Mouse (Mus musculus) bone marrow, adult 2 months (tissue): Measurements from ENCODE around the gene Mest. TPM values are rescaled to one million over a fixed set of nuclear protein-coding genes. Genes with fewer than 3 reads are reported as not detected.

ENCODE experiments used
- H3K27ac ChIP-seq: fragments of 200-500 bp; 2 replicates; pipeline ENCODE4 v1.5.1; 2012; ENCODE audit warnings: low read depth, mild to moderate bottlenecking, control low read depth, inconsistent platforms, low read length; ENCODE audit not compliant: control insufficient read depth, poor library complexity, insufficient read depth
- H3K4me1 ChIP-seq: fragments of 200-500 bp; 2 replicates; pipeline ENCODE4 v1.6.1; 2011; ENCODE audit warnings: low read length; ENCODE audit not compliant: control insufficient read depth, insufficient read depth
- H3K4me3 ChIP-seq: fragments of 200-500 bp; replicated peaks from 2 replicates; pipeline ENCODE3; 2011; ENCODE audit warnings: mild to moderate bottlenecking, low read depth, low read length, control low read depth; ENCODE audit not compliant: control insufficient read depth
- CTCF ChIP-seq: fragments of 200-500 bp; IDR thresholded peaks from 2 replicates; pipeline ENCODE4 v1.5.1; 2011; ENCODE audit warnings: low read length, control low read depth; ENCODE audit not compliant: control insufficient read depth, insufficient read depth
- POLR2A ChIP-seq: fragments of 200-500 bp; IDR thresholded peaks from 2 replicates; pipeline ENCODE4 v1.6.1; 2011; ENCODE audit warnings: low read depth, mild to moderate bottlenecking, control low read depth, low read length, borderline replicate concordance; ENCODE audit not compliant: control insufficient read depth
- WGBS: fragments of 180-500 bp; shearing (Covaris S2); methylation state at CpG from one replicate; pipeline ENCODE4 v1.1.7; 2018; 5-methylcytosine and 5-hydroxymethylcytosine counted together
- polyA plus RNA-seq: library from polyadenylated mRNA; stranded (reverse); fragments of >200 nt; gene quantifications from 2 replicates; pipeline ENCODE4 v1.2.4, GENCODE M21; 2011; ENCODE audit warnings: low replicate concordance; ENCODE audit not compliant: missing spikeins, insufficient read depth, insufficient read length

Mest gene
- polyA plus RNA-seq, 1 experiment: 8.2 TPM

DNA sequence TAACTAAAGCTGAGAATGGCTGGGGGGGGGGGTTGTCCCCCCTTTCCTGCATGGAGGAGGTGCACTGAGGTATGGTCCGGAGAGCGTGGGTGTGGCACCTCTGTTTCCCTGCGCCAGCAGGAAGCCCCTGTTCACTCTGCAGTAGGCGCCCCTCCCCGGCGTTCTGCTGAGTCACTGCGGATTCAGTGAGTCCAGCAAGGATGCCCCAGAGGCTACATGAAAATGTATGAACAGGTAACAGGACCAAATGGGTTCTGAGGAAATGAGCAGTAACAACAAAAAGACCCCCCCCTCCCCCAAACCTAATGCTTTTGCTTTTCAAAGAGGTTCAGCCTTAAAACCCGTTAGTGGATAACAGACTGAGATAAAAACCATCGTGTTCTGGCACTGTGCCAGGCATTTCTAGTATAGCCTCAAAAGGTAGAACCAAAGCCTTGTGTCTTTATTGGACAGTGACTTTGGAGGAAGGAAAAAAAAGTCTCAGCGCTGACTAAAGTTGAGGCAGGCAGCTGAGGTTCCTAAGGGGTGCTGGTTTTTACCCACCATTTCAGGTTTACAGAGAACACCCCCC is 15.9 kb downstream of the Mest start:
- no peak overlapping the region for H3K27ac ChIP-seq
- 48% methylated on average over 10 of the region's 10 CpGs for WGBS
- H3K4me3 ChIP-seq: no peak overlapping the region
- H3K4me1 ChIP-seq: no peaks in the 10 kb centered on the region
- TF ChIP-seq POLR2A (no peak), CTCF (no peak)

DNA sequence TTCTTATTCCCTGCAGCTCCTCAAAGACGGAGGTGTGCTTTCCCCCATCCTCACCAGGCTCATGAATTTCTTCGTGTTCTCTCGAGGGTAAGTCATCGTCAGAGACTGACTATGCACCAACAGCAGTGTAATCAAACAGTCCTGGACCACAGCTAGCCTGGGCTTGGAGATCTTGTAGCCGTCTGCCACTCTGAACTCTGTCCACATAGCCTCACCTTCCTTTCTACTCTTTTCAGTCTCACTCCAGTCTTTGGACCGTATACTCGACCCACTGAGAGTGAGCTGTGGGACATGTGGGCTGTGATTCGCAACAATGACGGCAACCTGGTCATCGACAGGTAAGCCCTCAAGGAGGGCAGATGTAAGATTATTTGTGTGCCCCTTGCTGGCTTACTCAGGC is 21.5 kb downstream of the Mest start:
- Histone ChIP-seq H3K4me3 (no peak overlapping the region), H3K27ac (no peak overlapping the region), H3K4me1 (no peaks in the 10 kb centered on the region)
- 89% methylated on average over 10 of the region's 10 CpGs for WGBS
- TF ChIP-seq CTCF (no peak), POLR2A (no peak)

DNA sequence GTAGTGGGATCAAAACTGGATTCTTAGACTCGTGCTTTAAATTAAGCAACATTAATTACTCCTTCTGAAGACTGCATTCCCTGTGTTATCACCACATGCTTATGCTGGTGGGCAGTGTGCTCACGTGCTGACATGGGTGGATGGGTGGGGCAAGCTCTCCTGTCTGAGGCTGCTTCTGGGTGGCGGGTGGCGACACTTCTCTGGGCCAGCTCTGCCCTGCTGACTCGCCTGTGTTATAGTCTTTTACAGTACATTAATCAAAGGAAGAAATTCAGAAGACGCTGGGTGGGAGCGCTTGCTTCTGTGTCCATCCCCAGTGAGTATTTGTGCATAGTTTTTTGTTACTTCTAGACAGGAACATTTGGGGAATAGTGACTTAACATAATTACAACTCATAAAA is 22.2 kb downstream of the Mest start:
- Histone ChIP-seq H3K27ac (no peak overlapping the region), H3K4me3 (no peak overlapping the region), H3K4me1 (no peaks in the 10 kb centered on the region)
- WGBS: 79% methylated on average over 7 of the region's 7 CpGs
- TF ChIP-seq POLR2A (no peak), CTCF (no peak)

DNA sequence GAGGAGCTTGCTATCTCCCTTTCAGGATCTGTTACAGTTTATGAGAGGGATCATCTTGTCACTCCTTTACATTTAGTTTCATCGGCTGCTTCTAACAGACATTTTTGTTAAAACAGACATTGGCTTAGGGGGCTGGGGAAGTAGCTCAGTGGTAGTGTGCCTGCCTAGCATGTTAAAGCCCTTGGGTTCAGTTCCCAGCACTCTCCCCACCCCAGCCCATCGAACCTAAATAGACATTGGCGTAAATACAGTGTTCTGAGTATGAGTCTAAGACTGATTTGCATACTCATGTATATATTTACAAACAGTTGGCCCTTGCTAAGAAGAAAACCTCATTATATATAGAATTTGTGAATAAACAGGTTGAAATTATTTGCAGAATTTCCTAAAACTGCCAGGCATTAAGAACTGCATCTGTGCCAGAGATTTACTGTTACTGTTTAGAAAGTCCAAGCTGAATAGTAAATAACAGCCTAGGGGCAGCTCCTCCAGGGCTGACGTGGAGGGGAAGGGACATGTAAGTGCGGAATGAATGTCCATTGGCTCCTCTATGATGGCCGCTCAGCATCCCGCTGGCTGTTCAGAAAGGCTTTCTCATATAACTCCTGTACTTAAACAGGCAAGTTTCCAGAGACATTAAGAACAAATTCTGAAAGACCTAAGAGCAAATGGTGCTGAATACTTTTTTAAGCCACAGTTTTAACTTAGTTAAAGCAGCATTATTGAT is 24.4 kb downstream of the Mest start:
- H3K4me1 ChIP-seq: no peaks in the 10 kb centered on the region
- H3K27ac ChIP-seq: no peak overlapping the region
- no peak overlapping the region for H3K4me3 ChIP-seq
- TF ChIP-seq CTCF (no peak), POLR2A (no peak)
- 85% methylated on average over 7 of the region's 7 CpGs for WGBS

DNA sequence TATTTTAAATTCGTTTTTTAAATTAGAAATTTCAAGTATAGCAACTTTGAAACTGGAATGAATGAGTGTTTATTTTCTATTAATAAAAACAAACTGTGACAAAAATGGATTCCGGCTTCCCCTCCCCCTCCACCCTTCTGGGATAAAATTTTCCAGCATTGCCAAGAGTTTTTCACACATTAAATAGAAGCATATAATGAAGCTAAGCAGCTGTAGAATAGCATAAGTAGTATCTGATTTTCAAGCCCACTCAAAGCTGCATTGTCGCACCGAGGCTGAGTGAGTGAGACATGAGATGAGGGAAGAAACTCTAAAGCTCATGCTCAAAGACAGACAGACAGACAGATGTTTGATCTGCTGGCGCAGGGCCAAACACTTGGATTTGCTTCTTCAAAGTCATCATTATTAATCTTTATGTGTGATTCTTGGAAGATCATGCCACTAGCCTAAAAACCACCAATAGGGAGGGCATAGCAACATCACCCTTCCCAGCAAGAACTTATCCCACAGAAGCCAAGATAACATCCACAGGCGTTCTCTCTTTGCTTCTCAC is 25.1 kb downstream of the Mest start:
- no peak for TF ChIP-seq CTCF
- no peak for TF ChIP-seq POLR2A
- Histone ChIP-seq H3K27ac (no peak overlapping the region), H3K4me3 (no peak overlapping the region), H3K4me1 (no peaks in the 10 kb centered on the region)
- 87% methylated on average over 6 of the region's 6 CpGs for WGBS

DNA sequence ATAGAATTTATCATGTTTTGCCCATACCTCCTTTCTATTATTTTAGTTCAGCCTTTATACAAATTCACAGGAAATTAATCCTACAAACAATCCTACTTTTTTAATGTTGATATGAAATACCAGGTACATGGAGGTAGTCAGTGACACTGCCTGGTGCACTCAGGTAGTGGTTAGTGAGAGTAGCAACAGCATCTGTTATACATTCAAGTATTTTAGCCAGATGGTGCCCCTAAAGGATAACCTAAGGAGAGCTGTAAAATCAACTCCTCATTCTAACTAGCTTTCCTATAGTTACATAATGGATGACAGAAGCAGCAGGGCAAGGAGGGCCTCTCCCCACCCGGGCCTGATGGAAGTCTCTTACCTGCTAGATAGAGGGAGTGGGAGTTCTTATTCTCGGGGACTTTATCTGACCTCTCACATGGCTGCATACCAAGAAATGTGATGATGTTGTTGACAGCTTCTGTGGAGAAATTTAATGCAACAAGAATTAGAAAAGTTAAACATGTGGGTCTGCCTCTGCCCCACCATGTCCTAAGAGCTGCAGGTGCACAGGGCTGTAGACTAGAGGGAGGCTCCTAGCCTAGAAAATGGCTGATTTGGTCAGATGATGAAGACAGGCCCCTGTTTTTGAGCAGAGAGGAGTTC is 25.8 kb downstream of the Mest start:
- H3K4me1 ChIP-seq: no peaks in the 10 kb centered on the region
- TF ChIP-seq POLR2A: no peak
- no peak for TF ChIP-seq CTCF
- WGBS: 74% methylated on average over 2 of the region's 2 CpGs
- no peak overlapping the region for H3K4me3 ChIP-seq
- no peak overlapping the region for H3K27ac ChIP-seq

DNA sequence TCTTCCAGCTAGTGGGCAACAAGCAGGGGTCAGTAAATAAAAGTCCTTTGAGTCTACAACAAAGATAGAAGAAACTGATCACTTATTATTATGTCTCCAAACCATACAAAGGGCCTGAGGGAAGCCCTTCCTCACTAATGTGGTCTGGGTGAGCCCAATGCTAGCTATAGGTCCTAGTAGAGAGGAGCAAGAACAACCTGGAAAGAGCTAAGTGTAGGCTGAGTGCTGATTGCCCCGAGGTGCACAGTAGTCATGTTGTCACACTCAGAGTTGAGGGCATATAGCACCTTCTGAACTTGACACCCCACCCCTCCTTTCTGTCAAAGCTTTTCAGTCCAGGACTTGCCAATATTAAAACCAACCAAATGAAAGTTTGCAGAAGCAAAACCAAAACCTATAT is 26.5 kb downstream of the Mest start:
- 81% methylated on average over 1 of the region's 1 CpGs for WGBS
- no peak for TF ChIP-seq POLR2A
- no peak for TF ChIP-seq CTCF
- Histone ChIP-seq H3K27ac (no peak overlapping the region), H3K4me3 (no peak overlapping the region), H3K4me1 (no peaks in the 10 kb centered on the region)

DNA sequence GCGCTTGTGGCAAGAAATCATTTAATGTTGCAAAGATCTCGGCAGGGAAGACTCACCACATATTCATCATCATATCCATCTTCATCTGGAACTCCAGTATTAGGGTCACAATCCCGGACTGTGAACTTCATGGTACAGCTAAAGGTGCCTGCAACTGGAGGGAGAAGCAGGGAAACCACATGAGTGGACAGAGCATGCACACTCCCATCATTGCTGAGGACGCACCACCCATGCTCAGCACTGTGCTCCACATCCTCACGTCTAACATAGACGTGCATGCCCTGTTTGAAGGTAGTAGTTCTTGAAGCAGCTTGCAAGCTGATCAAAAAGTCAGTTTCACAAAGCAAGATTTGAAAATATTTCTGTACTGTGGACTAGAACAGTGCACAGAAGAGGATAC is 27.1 kb downstream of the Mest start:
- Histone ChIP-seq H3K27ac (no peak overlapping the region), H3K4me3 (no peak overlapping the region), H3K4me1 (no peaks in the 10 kb centered on the region)
- WGBS: 86% methylated on average over 6 of the region's 6 CpGs
- TF ChIP-seq POLR2A: no peak
- no peak for TF ChIP-seq CTCF
